Mouse (Mus musculus): ENCODE results near the gene Fbxw2.

GRCm38 (mm10) chr2:34869680-34870079, 43.6 kb upstream of the Fbxw2 start:
- TF ChIP-seq CTCF (conservative IDR thresholded peaks at IDR 0.05; ENCODE audit: low read length): no peak
- TF ChIP-seq POU5F1 (IDR thresholded peaks at IDR 0.05; ENCODE audit: borderline replicate concordance, low read length): no peak
- TF ChIP-seq NANOG (IDR thresholded peaks at IDR 0.05; ENCODE audit: borderline replicate concordance, low read length): no peak
